Mouse (Mus musculus): ENCODE measurements at regions not wholly inside any gene's neighbourhood (a gene's known extent, or its start where the extent isn't known, plus 50 kb on each side); places are given as distances from the start of the nearest gene placed in this dataset.

DNA sequence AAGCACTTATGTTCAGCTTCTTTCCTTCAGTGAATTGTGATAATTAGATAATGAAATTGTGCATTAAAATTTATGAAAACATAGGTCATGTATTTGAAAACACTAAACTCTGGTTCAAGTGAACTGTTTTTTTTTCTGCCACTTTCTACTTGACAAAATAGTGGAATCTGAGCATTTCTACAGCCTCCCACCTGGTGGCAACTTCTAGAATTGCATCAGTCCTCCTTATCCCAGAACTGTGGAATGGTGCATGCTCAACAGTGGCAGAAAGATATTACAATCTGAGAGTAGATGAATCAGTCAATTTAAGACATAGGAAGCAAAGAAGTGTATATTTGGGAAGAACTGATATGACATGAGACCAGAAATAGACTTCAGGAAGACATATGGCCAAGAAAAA lies 84.1 kb upstream of the Gm28269 start:
- DNase-seq (ENCODE audit: low spot score in 2 of 2): peak in 1 of 2 experiments; percentile 1

DNA sequence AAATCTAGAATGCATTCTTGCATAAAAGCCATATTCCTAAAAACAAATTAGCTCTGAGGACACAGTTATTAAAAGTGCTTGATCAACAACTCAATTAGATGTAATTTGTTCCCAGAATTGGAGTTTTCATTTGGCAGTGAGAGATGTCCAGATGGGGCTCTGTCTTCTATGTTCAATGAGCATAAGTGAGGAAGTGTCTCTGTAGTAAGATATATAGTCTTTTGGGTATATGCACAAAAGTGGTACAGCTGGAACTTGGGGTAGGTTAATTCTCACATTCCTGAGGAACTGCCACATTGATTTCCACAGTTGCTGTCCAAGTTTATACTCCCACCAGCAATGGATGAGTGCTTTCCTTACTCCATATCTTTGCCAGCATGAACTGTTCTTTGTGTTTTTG lies 64.3 kb upstream of the Gm28269 start:
- no peak for DNase-seq (ENCODE audit: low spot score in 2 of 2)

- DNase-seq (ENCODE audit: low spot score in 2 of 2): no peak
Measured at GRCm38 (mm10) chrX:21801834-21802233, 56.9 kb upstream of the Gm28269 start.

All from right cerebral cortex, postnatal 36 days (tissue).